Mouse (Mus musculus): ENCODE data around the gene Shroom3.

Shroom3 gene

DNA sequence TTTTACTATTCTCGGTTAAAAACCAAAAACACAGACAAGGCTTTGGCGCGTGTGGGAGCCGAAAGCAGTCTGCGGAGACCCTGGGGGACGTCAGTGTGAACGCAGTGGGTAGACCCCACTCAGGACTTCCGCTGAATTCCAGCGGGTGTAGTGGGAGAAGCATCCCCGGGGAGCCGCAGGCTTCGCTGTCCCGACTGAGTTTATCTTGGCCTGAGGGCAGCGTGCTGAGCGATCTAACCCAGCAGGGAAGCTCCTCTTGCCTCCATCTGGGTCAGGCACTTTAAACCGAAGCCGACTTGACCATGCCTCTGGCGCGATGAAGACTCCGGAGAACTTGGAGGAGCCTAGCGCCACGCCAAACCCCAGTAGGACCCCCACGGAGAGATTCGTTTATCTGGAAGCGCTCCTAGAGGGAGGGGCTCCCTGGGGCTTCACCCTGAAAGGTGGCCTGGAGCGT, at the start of gene Shroom3:
Gene Shroom3, plus strand, starts transcription at position 85 of the 457 bp plus-strand sequence.
- in situ Hi-C loops (cut with MboI, MseI), result no loop called here

DNA sequence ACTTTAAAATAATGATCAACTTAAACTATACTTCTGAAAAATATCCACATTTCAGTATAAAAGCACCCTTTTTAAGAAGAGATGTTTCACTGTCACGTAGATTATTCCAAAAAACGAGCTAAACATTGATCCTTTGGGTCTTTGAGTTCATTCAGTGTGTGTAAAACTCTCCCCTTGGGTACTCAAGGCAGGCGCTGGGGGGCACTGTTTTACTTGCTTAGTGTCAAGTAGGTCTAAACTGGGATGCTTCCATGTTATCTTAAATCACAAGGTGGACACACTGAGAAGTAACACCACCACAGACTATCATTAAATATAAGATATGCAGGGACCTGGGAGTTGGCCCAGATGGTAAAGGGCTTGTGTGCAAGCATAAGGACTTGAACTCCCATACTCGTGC, 49.7 kb upstream of the Shroom3 start:
- in situ Hi-C loops (cut with MboI, MseI), result no loop called here

DNA sequence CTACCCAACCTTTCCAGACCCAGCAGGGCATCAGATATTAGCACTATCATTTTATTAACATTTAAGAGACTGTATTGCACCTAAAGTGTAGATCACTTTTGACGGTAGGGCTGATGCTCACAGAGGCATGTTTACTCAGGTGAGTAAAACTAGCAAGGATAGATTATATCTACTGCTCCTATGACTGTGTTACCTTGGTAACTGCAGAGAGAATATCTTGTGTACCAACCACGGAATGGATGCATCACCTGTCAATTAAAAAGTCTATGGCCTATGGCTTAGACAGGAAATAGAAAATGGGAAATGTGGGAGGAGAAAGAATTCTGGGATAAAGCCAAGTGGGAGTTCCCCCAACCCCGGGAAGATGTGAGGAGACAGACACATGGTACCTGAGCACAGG, 48.3 kb upstream of the Shroom3 start:
- in situ Hi-C loops (cut with MboI, MseI), result no loop called here

DNA sequence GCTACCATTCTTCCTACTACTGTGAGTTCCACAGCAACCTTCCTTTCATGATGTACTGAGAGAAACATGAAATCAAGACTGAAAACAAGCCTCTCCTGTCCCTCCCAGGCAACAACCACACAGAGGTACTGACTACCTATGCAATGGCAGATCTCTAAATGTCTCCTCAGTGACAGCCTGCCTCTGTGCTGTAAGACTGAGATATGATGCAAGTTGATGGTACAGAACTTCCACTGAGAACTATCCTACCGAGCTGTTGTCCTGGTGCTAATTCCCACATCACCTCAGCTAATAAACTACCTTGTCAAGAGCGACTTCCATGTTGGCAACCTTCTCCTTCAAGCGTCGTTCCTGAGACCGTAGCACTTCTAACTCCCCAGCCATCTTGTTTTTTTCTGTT, 47.3 kb upstream of the Shroom3 start:
- in situ Hi-C loops (cut with MboI, MseI), result no loop called here

DNA sequence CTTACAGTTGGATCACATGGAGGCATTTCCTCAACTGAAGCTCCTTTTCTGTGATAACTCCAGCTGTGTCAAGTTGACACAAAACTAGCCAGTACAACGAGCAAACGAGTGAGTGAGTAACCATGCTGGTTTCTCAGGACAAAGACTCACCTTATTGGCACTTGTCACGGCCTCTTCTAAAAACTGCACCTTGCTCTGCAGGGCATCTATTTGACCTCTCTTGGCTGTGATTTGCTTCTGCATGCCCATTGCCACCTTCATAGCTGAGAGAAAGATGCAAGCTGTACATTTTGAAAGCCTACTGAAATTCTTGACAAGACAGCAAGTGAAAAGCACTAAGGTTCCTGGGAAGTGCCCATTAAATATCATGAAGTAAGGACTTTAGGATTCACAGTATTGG, 42.4 kb upstream of the Shroom3 start:
- in situ Hi-C loops (cut with MboI, MseI), result no loop called here

DNA sequence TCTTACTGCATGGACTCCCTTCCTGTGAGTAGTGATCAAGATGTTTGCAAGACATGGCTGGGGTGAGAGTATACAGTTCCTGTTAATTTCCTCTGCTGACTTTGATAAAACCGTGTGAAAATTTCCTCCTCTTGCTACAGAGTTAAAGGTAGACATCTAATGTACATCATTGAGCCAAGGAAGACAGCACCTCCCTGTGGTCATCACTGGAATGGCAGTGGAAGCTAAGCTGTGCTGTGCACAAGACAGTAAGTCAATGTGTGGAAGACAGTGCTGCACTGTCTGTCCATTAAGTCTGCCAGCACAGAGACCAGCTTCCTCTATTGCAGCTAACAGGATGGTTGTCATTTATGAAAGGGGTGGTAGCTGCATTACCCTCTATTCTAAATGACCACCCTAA, 27.0 kb upstream of the Shroom3 start:
- in situ Hi-C loops (cut with MboI, MseI), result no loop called here

DNA sequence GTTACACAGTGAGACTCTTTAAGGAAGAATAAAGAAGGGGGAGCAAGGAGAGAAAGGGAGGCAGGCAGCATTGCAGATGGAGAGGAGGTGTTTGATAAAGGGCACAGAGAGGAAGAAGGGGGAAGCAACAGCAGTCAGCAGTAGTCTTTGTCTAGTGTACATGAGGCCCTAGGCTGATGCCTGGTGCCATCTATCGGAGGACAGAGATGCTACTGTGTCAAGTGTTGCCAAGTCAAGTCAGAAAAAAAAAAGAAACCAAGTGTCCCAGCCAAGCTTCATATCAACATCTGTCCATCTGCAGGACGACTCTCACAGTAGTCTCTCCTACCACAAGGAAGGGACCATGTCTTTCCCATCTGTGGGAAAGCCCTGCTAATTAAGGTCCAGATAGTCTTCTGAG, 18.9 kb upstream of the Shroom3 start:
- in situ Hi-C loops (cut with MboI, MseI), result loop anchor here (5.0 to 10.0 kb wide), 2 partner anchors 202 to 1490 kb away; no protein-coding TSS in a partner anchor

DNA sequence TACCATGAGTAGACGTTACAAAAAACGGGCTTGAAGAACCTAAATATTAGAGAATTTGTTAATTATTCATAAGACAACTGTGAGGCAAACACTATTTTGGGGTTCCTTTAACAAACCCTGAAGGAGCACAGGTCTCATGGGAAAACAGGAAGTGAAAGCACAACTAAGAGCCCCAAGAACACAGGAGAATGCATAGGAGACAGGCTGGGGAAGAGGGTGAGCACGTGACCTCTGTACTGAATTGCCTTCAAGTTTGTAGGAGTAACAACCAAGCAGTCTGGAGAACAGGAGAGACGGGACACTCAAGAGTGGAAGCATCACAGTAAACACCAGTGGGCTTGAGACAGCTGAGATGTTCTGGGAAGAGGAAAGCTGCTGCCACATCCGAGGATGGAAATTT, 16.4 kb upstream of the Shroom3 start:
- in situ Hi-C loops (cut with MboI, MseI), result loop anchor here (10.0 kb wide), 1 partner anchor 1492 kb away; no protein-coding TSS in a partner anchor

DNA sequence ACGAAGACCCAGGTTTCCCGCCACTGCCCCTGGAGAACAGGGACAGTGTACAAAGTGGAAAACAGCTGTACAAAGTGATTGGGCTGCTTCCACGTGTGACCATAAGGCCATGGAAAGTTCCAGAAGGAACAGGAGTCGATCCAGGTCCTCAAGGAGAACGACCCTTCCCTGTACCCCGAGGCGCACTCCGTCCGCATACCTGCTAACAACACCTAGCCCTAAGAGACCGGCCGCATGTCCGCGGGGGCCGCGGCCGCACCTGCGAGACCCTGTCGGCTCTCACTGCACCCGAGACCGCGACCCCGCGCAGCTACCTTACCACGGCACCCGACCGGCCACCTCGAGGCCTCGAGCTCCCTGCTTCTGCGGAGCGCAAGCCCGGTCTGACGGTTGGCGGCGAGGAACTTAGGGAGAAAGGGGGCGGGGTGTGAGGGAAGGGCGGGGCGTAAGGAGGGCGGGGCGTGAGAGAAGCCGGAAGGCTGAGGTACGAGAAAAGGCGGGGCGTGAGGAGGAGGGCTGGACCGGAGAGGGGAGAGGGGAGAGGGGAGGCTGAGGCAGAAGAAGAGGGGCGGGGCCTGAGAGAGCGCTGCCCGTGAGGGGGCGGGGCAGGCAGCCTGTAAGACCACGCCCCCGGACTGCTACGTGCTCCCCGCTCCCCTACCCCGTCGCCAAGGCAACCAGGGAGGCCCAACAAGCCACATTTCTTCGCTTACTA, 8.2 kb upstream of the Shroom3 start, which contains the start of gene Ccdc158:
Gene Ccdc158, minus strand, starts transcription at position 413 of the 715 bp plus-strand sequence.
- in situ Hi-C loops (cut with MboI, MseI), result no loop called here

DNA sequence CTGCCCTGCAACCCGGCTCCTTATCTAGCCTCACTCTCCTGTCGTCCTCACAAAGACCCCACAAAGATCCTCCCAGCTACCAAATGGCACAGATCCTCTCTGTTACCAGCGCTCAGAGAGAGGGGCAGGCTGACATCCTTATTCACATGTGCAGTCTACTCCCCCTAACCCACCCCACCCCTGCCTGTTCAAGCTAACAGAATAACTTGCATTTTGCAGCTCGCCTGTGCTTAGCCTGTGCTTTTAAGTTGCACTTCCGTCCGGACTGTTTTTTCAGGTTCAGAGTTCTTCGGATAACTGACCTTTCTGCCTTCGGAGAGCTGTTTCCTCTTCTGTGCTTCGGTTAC, 7.7 kb upstream of the Shroom3 start:
- in situ Hi-C loops (cut with MboI, MseI), result no loop called here

DNA sequence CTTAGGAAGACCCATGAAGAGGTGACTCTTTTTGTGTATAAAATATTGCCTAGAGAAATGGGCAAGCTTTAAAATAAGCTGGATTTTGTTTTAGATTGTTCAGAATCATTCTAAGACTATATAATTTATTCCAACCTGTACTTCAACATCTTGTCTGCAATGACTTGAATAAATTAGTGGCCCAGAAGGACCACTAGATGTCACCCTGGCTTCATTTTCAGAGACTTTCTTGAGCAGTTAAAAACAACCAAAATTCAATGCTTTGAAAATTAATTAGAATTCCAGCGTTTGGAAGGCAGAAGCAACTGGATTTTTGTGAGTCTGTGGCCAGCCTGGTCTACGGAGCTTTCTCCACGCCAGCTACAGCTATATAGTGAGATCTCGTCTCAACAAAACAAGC, 3.8 kb upstream of the Shroom3 start:
- in situ Hi-C loops (cut with MboI, MseI), result no loop called here

DNA sequence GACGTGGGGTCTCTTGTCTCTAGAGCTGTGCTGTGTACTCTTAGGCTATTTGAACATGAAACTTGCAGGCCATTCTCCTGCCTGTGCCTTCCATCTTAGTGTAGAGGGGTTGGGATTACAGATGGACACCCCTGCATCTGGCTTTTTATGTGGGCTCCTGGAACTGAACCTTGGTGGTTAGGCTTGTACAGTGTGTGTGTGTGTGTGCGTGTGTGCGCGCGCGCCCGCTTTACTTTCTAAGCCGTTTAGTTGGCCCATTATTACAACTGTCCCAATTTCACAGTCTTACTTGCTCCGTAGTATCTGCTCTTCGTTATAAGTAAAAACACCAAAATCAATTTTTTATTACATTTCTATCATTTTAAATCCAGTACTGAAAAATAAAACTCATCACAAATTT, 1.4 kb upstream of the Shroom3 start:
- in situ Hi-C loops (cut with MboI, MseI), result no loop called here

DNA sequence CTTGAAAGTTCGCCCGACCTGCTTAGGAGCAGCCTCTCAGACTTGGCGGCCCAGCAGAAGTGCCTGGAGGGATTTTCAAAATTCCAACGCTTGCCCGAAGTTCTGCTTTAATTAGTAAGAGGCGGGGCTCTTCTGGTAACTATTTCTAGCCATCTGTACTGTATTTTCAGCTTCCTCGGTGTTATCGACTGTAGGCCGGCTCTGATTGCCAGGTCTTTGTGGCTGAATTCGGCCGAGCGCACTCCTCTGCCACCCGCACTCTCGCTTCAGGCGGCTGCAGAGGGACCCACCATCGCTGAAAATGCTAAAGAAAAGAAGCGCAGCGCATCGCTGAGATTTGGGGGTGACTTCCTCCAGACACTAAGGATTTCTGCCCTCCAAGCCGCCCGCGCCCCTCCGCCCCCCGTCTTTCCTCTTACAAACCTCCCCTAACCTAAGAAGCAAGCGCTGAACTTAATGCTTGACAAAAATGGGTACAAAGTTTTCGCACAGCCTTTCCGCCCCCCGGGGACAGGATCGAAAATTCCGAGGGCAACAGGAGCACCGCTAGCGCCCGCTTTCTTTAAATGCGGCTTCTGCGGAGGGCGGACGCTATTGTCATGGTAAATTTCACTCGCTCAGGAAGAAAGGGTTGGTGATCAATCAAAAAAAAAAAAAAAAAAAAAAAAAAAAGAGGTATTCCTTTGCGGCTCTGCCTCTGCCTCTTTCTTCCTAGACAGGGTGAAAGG, 450 bp upstream of the Shroom3 start:
- in situ Hi-C loops (cut with MboI, MseI), result no loop called here

DNA sequence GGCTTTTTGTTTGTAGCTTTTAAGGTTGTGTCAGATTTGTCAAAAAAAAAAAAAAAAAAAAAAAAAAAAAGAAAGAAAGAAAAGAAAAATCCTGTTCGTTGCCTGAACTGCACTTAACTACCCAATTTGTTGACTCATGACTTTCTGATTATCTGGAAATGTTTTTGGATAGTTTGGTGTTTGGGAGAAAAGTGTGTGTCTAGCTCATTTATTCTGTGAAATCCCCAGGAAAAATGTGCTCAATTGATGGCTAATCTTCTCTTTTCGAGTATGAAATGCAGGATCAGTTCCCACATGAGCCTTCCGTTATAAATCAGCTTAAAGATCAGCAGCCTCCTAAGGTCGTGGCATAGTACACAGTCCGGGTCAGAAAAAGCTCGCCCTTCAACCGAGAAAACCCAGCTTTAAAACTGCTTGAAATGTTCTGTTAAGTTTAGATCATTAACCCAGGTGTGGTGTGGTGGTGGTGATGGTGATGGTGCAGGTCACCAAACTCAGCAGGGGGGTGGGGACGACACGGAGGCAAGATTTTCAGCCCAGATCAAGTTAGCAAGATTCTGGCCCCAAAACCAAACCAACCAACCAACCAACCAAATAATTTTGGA, 738 bp downstream of the Shroom3 start:
- in situ Hi-C loops (cut with MboI, MseI), result no loop called here

DNA sequence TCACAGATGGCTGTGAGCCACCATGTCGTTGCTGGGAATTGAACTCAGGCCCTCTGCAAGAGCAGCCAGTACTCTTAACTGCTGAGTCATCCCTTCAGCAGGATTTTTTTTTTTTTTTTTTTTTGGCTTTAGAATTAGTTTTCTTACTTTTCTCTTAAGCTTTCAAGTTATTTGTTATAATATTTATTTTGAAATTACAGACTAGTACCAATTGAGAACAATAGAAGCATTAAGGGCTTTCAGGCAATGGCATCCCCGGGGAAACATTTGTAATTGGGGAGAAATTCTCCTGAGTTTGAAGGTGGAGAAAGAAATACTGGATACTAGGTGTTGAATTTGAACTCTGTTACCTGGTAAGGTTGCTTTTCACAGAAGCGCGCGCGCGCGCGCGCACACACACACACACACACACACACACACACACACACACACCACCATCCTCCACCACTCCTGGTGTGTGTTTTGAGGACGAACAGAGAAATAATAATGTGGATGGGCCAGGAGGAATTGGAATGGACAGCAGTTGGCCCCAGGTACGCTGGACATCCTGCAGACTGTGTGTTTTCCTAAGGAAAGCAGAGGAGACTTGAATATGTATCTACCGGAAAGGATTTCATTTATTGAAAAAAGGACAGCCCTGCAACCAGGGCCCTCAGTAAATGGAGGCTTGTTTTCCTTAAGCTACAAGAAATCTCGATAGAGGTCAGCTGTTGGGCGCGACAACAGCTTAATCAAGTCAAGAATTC, 1.7 kb downstream of the Shroom3 start:
- in situ Hi-C loops (cut with MboI, MseI), result no loop called here

DNA sequence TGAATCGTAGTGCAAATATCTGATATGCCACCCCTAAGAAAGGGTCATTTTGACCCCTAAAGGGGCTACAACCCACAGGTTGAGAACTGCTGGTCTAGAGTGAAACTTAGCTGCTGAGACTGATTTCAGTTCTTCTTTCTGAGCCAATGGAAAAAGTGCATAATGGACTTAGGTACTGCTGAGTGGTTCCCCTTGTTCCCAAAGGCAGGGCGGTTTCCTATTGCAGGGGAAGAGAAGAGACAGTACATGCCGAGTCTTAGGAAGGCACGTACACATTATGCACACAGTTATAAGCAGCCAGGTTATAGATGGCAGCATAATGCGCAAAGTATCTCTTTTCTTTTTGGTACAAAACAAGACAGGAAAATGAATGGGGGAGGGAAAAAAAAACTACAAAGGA, 4.9 kb downstream of the Shroom3 start:
- in situ Hi-C loops (cut with MboI, MseI), result no loop called here

DNA sequence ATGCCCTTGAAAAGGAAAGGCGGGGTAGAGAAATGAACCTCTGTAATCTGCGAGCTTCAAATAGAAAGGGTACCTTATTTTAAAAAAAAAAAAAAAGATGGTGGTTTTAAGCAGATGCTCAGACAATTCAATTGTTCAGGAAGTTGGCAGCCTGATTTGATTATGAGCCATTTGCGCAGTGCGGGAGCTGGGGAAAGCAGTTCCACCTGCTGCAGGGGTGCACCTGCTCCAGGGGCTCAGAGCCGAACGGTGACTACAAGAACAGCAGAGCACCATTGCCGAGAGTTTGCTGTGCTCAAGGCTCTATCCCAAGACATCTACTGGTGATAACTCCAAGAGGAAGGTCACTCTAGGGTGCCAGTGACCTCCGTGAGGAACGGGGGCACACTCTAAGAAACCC, 5.3 kb downstream of the Shroom3 start:
- in situ Hi-C loops (cut with MboI, MseI), result no loop called here

DNA sequence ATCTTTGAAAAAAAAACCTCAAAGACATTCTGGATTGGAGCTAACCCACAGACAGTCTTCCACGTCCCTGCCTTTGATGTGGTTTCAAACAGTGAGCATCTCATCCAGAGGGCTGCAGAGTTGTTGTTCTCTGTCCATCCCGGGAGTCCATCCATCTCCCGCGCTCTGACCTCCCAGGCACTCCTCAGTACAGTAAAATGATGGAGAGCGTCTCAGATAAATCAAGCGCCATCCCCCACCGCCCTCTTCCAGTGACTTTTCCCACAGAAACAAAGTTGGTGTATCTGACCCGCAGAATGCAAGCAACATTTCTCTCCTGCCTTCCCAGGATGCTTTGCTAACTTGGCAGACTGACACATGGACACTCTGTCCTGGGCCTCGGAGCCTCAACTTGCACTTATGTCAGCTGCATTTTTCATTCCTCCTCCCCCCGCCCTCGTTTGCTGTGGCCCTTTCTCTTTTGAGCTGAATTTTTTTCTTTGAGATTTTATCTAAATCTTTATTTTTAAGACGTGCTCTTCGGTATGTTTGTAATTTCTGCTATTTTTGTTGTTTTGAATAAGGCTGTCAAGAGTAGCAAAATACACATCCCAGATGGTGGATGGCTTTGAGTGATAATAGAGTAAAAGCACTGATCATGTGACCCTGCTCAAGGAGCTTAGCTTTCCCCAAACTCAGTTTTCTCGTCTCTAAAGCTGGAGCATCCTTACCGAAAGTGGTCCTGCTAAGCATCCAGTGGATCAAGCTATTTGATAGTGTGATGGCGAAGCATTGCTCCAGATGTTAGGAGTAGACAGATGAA, 9.2 kb downstream of the Shroom3 start:
- in situ Hi-C loops (cut with MboI, MseI), result no loop called here

DNA sequence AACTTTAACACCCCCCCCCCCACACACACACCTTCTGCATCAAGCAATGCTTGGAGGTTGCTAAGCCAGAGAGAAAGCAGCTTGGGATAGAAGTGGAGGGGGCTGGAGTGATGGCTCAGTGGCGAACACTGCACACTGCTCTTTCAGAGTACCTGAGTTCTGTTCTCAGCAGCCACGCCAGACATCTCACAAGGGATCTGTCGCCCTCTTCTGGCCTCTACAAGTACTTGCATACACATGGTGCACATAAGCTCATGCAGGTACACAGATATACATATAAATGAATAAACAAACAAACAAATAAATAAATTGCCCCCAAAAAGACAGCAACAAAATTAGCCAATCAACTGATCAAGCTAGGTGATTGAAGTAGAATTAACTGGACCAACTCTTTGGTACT, 10.5 kb downstream of the Shroom3 start:
- in situ Hi-C loops (cut with MboI, MseI), result no loop called here

DNA sequence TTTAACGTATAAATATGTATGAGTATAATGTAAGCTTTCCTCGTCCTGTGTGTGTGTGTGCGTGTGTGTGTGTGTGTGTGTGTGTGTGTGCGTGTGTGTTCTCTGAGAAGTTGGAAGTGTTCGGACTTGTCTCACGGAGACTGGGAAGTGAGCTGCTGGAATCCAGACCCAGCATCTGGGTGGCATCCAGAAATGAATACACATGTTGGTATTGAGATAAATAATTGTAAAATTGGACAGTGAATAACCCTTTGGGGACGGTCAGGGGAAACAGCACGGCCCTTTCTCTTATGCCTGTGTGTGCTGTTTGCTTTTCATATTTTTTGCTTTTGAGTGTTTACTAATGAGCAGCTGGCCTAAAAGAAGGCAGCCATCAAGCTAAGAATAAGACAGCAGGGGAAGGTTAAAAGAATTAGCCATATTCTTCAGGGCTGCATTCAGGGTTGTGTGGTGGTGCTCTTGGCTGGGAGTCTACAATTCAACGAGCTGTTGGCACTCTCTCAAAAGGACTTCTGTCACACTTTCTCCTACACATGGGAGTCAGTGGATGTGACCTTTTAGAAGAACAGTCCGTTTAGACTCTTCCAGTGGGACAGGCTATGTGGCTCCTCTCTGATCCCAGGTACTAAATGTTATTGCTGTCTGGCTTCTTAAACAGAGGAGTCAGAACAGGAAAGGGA, 11.2 kb downstream of the Shroom3 start:
- in situ Hi-C loops (cut with MboI, MseI), result no loop called here

All from T-helper 1 cell (primary cell).